Mouse (Mus musculus) liver, embryonic 16.5 days (tissue): ENCODE measurements at regions not wholly inside any gene's neighbourhood (a gene's known extent, or its start where the extent isn't known, plus 50 kb on each side); places are given as distances from the start of the nearest gene placed in this dataset.

Experiments
- ATAC-seq: fragments of 200-750 bp; cut with Nextera tagmentation; 2 replicates; pipeline ENCODE4 v1.8.0; 2017; ENCODE audit warnings: low read depth, mild to moderate bottlenecking, moderate number of reproducible peaks, moderate library complexity
- H3K27ac ChIP-seq: fragments of 300-500 bp; sonication (generic); 2 replicates; pipeline ENCODE4 v1.5.1; 2014; ENCODE audit warnings: mild to moderate bottlenecking, low read length
- H3K27me3 ChIP-seq: fragments of 300-500 bp; sonication (generic); 2 replicates; pipeline ENCODE4 v1.6.1; 2014; ENCODE audit warnings: low read depth, low read length, mixed read lengths; ENCODE audit not compliant: control insufficient read depth, insufficient read depth
- H3K36me3 ChIP-seq: fragments of 300-500 bp; sonication (generic); 2 replicates; pipeline ENCODE4 v1.6.1; 2014; ENCODE audit warnings: mild to moderate bottlenecking; ENCODE audit not compliant: control insufficient read depth, insufficient read depth
- H3K4me1 ChIP-seq: fragments of 300-500 bp; sonication (generic); 2 replicates; pipeline ENCODE4 v1.6.1; 2014; ENCODE audit warnings: low read depth, low read length, mixed read lengths; ENCODE audit not compliant: control insufficient read depth
- H3K4me2 ChIP-seq: fragments of 300-500 bp; sonication (generic); 2 replicates; pipeline ENCODE4 v1.6.1; 2014; ENCODE audit warnings: low read depth, low read length, mixed read lengths
- H3K4me3 ChIP-seq: fragments of 300-500 bp; sonication (generic); 2 replicates; pipeline ENCODE4 v1.5.1; 2014; ENCODE audit warnings: low read depth, mild to moderate bottlenecking, low read length
- H3K9ac ChIP-seq: fragments of 300-500 bp; sonication (generic); 2 replicates; pipeline ENCODE4 v1.6.1; 2014; ENCODE audit warnings: low read depth, low read length
- H3K9me3 ChIP-seq: fragments of 300-500 bp; sonication (generic); replicated peaks from 2 replicates; pipeline ENCODE4 v1.6.1; 2016; ENCODE audit warnings: low read length; ENCODE audit not compliant: control insufficient read depth
- WGBS: fragments of 180-500 bp; shearing (Covaris S2); extraction: QIAGEN DNeasy Blood & Tissue Kit; methylation state at CpG from one replicate; pipeline ENCODE4 v1.1.7; 2014; ENCODE audit not compliant: insufficient replicate concordance; 5-methylcytosine and 5-hydroxymethylcytosine counted together

GRCm38 (mm10) chr19:21118782-21119181 is 153.3 kb upstream of the Zfand5 start:
- Histone ChIP-seq H3K27me3 (no peaks in the 10 kb centered on the region), H3K4me2 (no peak overlapping the region), H3K27ac (no peak overlapping the region), H3K36me3 (no peaks in the 10 kb centered on the region), H3K9me3 (no peaks in the 10 kb centered on the region), H3K4me1 (no peaks in the 10 kb centered on the region), H3K9ac (no peak overlapping the region), H3K4me3 (no peak overlapping the region)
- no peak for ATAC-seq
- WGBS = 59% methylated on average over 4 of the region's 4 CpGs

- no peak overlapping the region for H3K4me3 ChIP-seq
- WGBS = 31% methylated on average over 2 of the region's 2 CpGs
- no peak overlapping the region for H3K4me2 ChIP-seq
- H3K9me3 ChIP-seq = no peaks in the 10 kb centered on the region
- no peaks in the 10 kb centered on the region for H3K36me3 ChIP-seq
- H3K9ac ChIP-seq = no peak overlapping the region
- no peaks in the 10 kb centered on the region for H3K27me3 ChIP-seq
- no peak overlapping the region for H3K27ac ChIP-seq
- no peak for ATAC-seq
- no peaks in the 10 kb centered on the region for H3K4me1 ChIP-seq
Measured at GRCm38 (mm10) chr19:21115693-21116092, 156.4 kb upstream of the Zfand5 start.

- 69% methylated on average over 5 of the region's 5 CpGs for WGBS
- Histone ChIP-seq H3K27ac (no peak overlapping the region), H3K4me2 (no peak overlapping the region), H3K4me1 (no peaks in the 10 kb centered on the region; the same call in 1 of the 2 replicates), H3K36me3 (no peaks in the 10 kb centered on the region), H3K9ac (no peak overlapping the region), H3K27me3 (no peaks in the 10 kb centered on the region), H3K9me3 (no peaks in the 10 kb centered on the region), H3K4me3 (no peak overlapping the region)
- no peak for ATAC-seq
Measured at GRCm38 (mm10) chr19:21111836-21112235, 157.8 kb upstream of the Tmc1 start.

- ATAC-seq = no peak
- H3K27ac ChIP-seq = no peak overlapping the region
- 74% methylated on average over 2 of the region's 2 CpGs for WGBS
Measured at GRCm38 (mm10) chr19:21108311-21108710, 154.3 kb upstream of the Tmc1 start.

GRCm38 (mm10) chr19:21107741-21108140 is 153.7 kb upstream of the Tmc1 start:
- Histone ChIP-seq H3K4me3 (no peak overlapping the region), H3K27me3 (no peaks in the 10 kb centered on the region), H3K27ac (no peak overlapping the region), H3K36me3 (no peaks in the 10 kb centered on the region), H3K9me3 (no peaks in the 10 kb centered on the region), H3K4me1 (no peaks in the 10 kb centered on the region; the same call in 1 of the 2 replicates), H3K9ac (no peak overlapping the region), H3K4me2 (no peak overlapping the region)
- 33% methylated on average over 3 of the region's 3 CpGs for WGBS
- ATAC-seq = peak; percentile 30; the same call in 1 of the 2 replicates

More at GRCm38 (mm10) chr19:21108311-21108710, 154.3 kb upstream of the Tmc1 start:
- H3K36me3 ChIP-seq = no peaks in the 10 kb centered on the region
- no peak overlapping the region for H3K4me2 ChIP-seq
- H3K4me1 ChIP-seq = no peaks in the 10 kb centered on the region; the same call in 1 of the 2 replicates
- no peak overlapping the region for H3K9ac ChIP-seq
- H3K4me3 ChIP-seq = no peak overlapping the region
- H3K9me3 ChIP-seq = no peaks in the 10 kb centered on the region
- H3K27me3 ChIP-seq = no peaks in the 10 kb centered on the region

GRCm38 (mm10) chr19:21107275-21107674 is 153.3 kb upstream of the Tmc1 start:
- Histone ChIP-seq H3K4me3 (no peak overlapping the region), H3K4me1 (no peaks in the 10 kb centered on the region; the same call in 1 of the 2 replicates), H3K27me3 (no peaks in the 10 kb centered on the region), H3K4me2 (no peak overlapping the region), H3K27ac (no peak overlapping the region), H3K9ac (no peak overlapping the region), H3K36me3 (no peaks in the 10 kb centered on the region), H3K9me3 (no peaks in the 10 kb centered on the region)
- WGBS = 54% methylated on average over 4 of the region's 4 CpGs
- no peak for ATAC-seq

- no peak overlapping the region for H3K27ac ChIP-seq
- no peaks in the 10 kb centered on the region; the same call in 1 of the 2 replicates for H3K4me1 ChIP-seq
- no peak overlapping the region for H3K4me2 ChIP-seq
- H3K36me3 ChIP-seq = no peaks in the 10 kb centered on the region
- H3K27me3 ChIP-seq = no peaks in the 10 kb centered on the region
- no peaks in the 10 kb centered on the region for H3K9me3 ChIP-seq
- no peak for ATAC-seq
- WGBS = 74% methylated on average over 10 of the region's 10 CpGs
- H3K9ac ChIP-seq = no peak overlapping the region
- no peak overlapping the region for H3K4me3 ChIP-seq
Measured at GRCm38 (mm10) chr19:21106766-21107165, 152.8 kb upstream of the Tmc1 start.

GRCm38 (mm10) chr19:21106241-21106669 is 152.3 kb upstream of the Tmc1 start:
- Histone ChIP-seq H3K36me3 (no peaks in the 10 kb centered on the region), H3K27me3 (no peaks in the 10 kb centered on the region), H3K9ac (no peak overlapping the region), H3K9me3 (no peaks in the 10 kb centered on the region), H3K27ac (no peak overlapping the region), H3K4me3 (no peak overlapping the region), H3K4me1 (no peaks in the 10 kb centered on the region; the same call in 1 of the 2 replicates), H3K4me2 (peak overlapping the region; percentile 1; the same call in 1 of the 2 replicates)
- no peak for ATAC-seq
- WGBS = 45% methylated on average over 6 of the region's 6 CpGs

- no peak overlapping the region for H3K27ac ChIP-seq
- 59% methylated on average over 6 of the region's 6 CpGs for WGBS
- no peak overlapping the region for H3K4me2 ChIP-seq
- no peaks in the 10 kb centered on the region for H3K27me3 ChIP-seq
- ATAC-seq = no peak
- no peaks in the 10 kb centered on the region for H3K36me3 ChIP-seq
- no peaks in the 10 kb centered on the region; the same call in 1 of the 2 replicates for H3K4me1 ChIP-seq
- H3K9me3 ChIP-seq = no peaks in the 10 kb centered on the region
- no peak overlapping the region for H3K4me3 ChIP-seq
- H3K9ac ChIP-seq = no peak overlapping the region
Measured at GRCm38 (mm10) chr19:21105004-21105403, 151.0 kb upstream of the Tmc1 start.
